Mouse (Mus musculus): ENCODE data around the gene Tssk4. TPM values are rescaled to one million over a fixed set of nuclear protein-coding genes. Genes with fewer than 3 reads are reported as not detected.

Gene Tssk4
- polyA plus RNA-seq, 1 experiment from 2014 or later: 0.46 TPM

- H3K36me3 ChIP-seq (ENCODE audit: control insufficient read depth, insufficient read depth, low read length): peaks cover 13% of the 10 kb centered on the region
- no peak for DNase-seq (ENCODE audit: low spot score)
These were observed 12.2 kb upstream of the Tssk4 start, which contains the start of gene Gm49378 for GRCm38 (mm10) chr14:55637795-55638194. TSS of gene Gm49378 (minus strand) at chr14:55637895.

DNA sequence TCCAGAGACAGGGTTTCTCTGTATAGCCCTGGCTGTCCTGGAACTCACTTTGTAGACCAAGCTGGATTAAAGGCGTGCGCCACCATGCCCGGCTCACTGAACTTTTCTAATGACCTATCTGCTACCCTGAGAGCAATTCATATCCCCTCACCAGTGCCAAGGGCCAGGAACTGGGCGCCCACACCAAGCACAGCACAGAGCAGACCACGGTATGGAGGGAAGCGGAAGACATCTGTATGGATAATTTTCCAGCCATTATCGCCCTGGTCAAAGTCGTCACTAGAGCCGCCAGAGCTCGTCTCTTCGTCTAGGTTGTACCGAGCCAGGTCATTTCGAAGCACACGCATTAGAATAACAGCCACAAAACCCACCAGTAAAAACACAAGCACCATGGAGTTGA is 9.2 kb upstream of the Tssk4 start:
- TF ChIP-seq EP300 (optimal IDR thresholded peaks at IDR 0.05): no peak
- TF ChIP-seq CTCF (IDR thresholded peaks at IDR 0.05; ENCODE audit: low read depth): no peak
- Histone ChIP-seq H3K4me1 (replicated peaks; ENCODE audit: control insufficient read depth, insufficient read depth) (no peaks in the 10 kb centered on the region; the same call in none of the 2 replicates), H3K9me3 (ENCODE audit: control insufficient read depth, low read length) (no peaks in the 10 kb centered on the region), H3K4me2 (replicated peaks; ENCODE audit: low read depth) (no peak overlapping the region), H3K36me3 (ENCODE audit: control insufficient read depth, insufficient read depth, low read length) (peaks cover 10% of the 10 kb centered on the region), H3K9ac (ENCODE audit: low read length) (no peak overlapping the region), H3K27me3 (ENCODE audit: control insufficient read depth, insufficient read depth, low read length) (no peaks in the 10 kb centered on the region), H3K4me3 (ENCODE audit: low read depth, low read length) (no peak overlapping the region), H3K27ac (replicated peaks) (no peak overlapping the region)
- 96% methylated on average over 14 of the region's 14 CpGs for WGBS
- no peak for DNase-seq (ENCODE audit: low spot score)
- no peak for ATAC-seq (ENCODE audit: low FRiP score, low TSS enrichment)

More at GRCm38 (mm10) chr14:55637795-55638194, 12.2 kb upstream of the Tssk4 start, which contains the start of gene Gm49378:
- Histone ChIP-seq H3K4me1 (replicated peaks; ENCODE audit: control insufficient read depth, insufficient read depth) (no peaks in the 10 kb centered on the region; the same call in 1 of the 2 replicates), H3K4me2 (replicated peaks; ENCODE audit: low read depth) (no peak within 1 kb of the TSS), H3K27ac (replicated peaks) (no peak within 1 kb of the TSS), H3K4me3 (ENCODE audit: low read depth, low read length) (no peak within 1 kb of the TSS), H3K9ac (ENCODE audit: low read length) (no peak within 1 kb of the TSS), H3K9me3 (ENCODE audit: control insufficient read depth, low read length) (no peaks in the 10 kb centered on the region), H3K27me3 (ENCODE audit: control insufficient read depth, insufficient read depth, low read length) (no peaks in the 10 kb centered on the region)
- no peak for ATAC-seq (ENCODE audit: low FRiP score, low TSS enrichment)
- no peak for TF ChIP-seq EP300 (optimal IDR thresholded peaks at IDR 0.05)
- TF ChIP-seq CTCF (IDR thresholded peaks at IDR 0.05; ENCODE audit: low read depth): no peak
- WGBS: 92% methylated on average over 9 of the region's 9 CpGs

- no peaks in the 10 kb centered on the region for H3K27me3 ChIP-seq (ENCODE audit: control insufficient read depth, insufficient read depth, low read length)
- no peak for ATAC-seq (ENCODE audit: low FRiP score, low TSS enrichment)
- H3K4me1 ChIP-seq (replicated peaks; ENCODE audit: control insufficient read depth, insufficient read depth): no peaks in the 10 kb centered on the region; the same call in none of the 2 replicates
- TF ChIP-seq EP300 (optimal IDR thresholded peaks at IDR 0.05): no peak
- no peak for TF ChIP-seq CTCF (IDR thresholded peaks at IDR 0.05; ENCODE audit: low read depth)
- no peak overlapping the region for H3K4me3 ChIP-seq (ENCODE audit: low read depth, low read length)
- no peaks in the 10 kb centered on the region for H3K9me3 ChIP-seq (ENCODE audit: control insufficient read depth, low read length)
- DNase-seq (ENCODE audit: low spot score): no peak
- H3K4me2 ChIP-seq (replicated peaks; ENCODE audit: low read depth): no peak overlapping the region
- no peak overlapping the region for H3K9ac ChIP-seq (ENCODE audit: low read length)
- H3K36me3 ChIP-seq (ENCODE audit: control insufficient read depth, insufficient read depth, low read length): peaks cover 10% of the 10 kb centered on the region
- WGBS: 94% methylated on average over 13 of the region's 13 CpGs
- no peak overlapping the region for H3K27ac ChIP-seq (replicated peaks)
These were observed 8.7 kb upstream of the Tssk4 start for GRCm38 (mm10) chr14:55641291-55641690.

DNA sequence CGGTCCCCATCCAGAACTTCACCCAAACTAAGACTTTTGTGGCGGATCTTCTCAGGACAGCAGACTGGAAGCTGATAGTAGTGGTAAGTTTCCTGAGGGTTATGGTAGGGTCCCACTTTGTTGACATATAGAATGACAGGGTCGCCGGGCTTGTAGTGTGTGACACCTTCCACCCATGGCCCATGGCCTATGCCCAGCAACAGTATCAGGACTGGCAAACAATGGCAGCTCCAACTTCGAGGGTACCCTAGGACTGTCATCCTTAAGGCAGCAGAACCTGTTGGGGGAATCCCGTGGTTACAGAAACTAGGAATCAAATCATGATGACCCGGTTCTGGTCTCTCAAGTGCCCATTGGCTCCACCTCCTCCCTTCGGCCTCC is 7.3 kb upstream of the Tssk4 start:
- TF ChIP-seq EP300 (optimal IDR thresholded peaks at IDR 0.05) (no peak), CTCF (IDR thresholded peaks at IDR 0.05; ENCODE audit: low read depth) (no peak)
- Histone ChIP-seq H3K9ac (ENCODE audit: low read length) (peak overlapping the region; percentile 94), H3K4me1 (replicated peaks; ENCODE audit: control insufficient read depth, insufficient read depth) (no peaks in the 10 kb centered on the region; the same call in none of the 2 replicates), H3K4me2 (replicated peaks; ENCODE audit: low read depth) (peak overlapping the region; percentile 78), H3K27ac (replicated peaks) (peak overlapping the region; percentile 96), H3K36me3 (ENCODE audit: control insufficient read depth, insufficient read depth, low read length) (peaks cover 10% of the 10 kb centered on the region), H3K9me3 (ENCODE audit: control insufficient read depth, low read length) (no peaks in the 10 kb centered on the region), H3K4me3 (ENCODE audit: low read depth, low read length) (peak overlapping the region; percentile 88), H3K27me3 (ENCODE audit: control insufficient read depth, insufficient read depth, low read length) (no peaks in the 10 kb centered on the region)
- DNase-seq (ENCODE audit: low spot score) (no peak), ATAC-seq (ENCODE audit: low FRiP score, low TSS enrichment) (peak; percentile 31)
- WGBS: 20% methylated on average over 8 of the region's 8 CpGs

- DNase-seq (ENCODE audit: low spot score): peak; percentile 89
- peak; percentile 95 for TF ChIP-seq EP300 (optimal IDR thresholded peaks at IDR 0.05)
- TF ChIP-seq CTCF (IDR thresholded peaks at IDR 0.05; ENCODE audit: low read depth): peak; percentile 25; the same call in 1 of the 2 replicates
- under 1% methylated on average over 85 of the region's 89 CpGs for WGBS
- H3K27me3 ChIP-seq (ENCODE audit: control insufficient read depth, insufficient read depth, low read length): no peaks in the 10 kb centered on the region
- peaks cover 10% of the 10 kb centered on the region for H3K36me3 ChIP-seq (ENCODE audit: control insufficient read depth, insufficient read depth, low read length)
- peak within 1 kb of the TSS; percentile 78 for H3K4me2 ChIP-seq (replicated peaks; ENCODE audit: low read depth)
- peak within 1 kb of the TSS; percentile 96 for H3K27ac ChIP-seq (replicated peaks)
- peak within 1 kb of the TSS; percentile 88 for H3K4me3 ChIP-seq (ENCODE audit: low read depth, low read length)
- peak within 1 kb of the TSS; percentile 94 for H3K9ac ChIP-seq (ENCODE audit: low read length)
- H3K4me1 ChIP-seq (replicated peaks; ENCODE audit: control insufficient read depth, insufficient read depth): no peaks in the 10 kb centered on the region; the same call in none of the 2 replicates
- ATAC-seq (ENCODE audit: low FRiP score, low TSS enrichment): peak; percentile 88
- H3K9me3 ChIP-seq (ENCODE audit: control insufficient read depth, low read length): no peaks in the 10 kb centered on the region
These were observed 6.7 kb upstream of the Tssk4 start, which contains the start of gene Tm9sf1 for GRCm38 (mm10) chr14:55643060-55643907. TSS of gene Tm9sf1 (minus strand) at chr14:55643806.
